Mouse (Mus musculus) hindbrain, embryonic 16.5 days (tissue): ENCODE results near the gene Cntn5. TPM values are rescaled to one million over a fixed set of nuclear protein-coding genes. Genes with fewer than 3 reads are reported as not detected.

Source experiments
- ATAC-seq: fragments of 200-750 bp; cut with Nextera tagmentation; 2 replicates; pipeline ENCODE4 v1.8.0; 2017; ENCODE audit warnings: moderate TSS enrichment, moderate library complexity
- H3K27ac ChIP-seq: fragments of 300-500 bp; sonication (generic); 2 replicates; pipeline ENCODE4 v1.5.1; 2014; ENCODE audit warnings: low read depth, mild to moderate bottlenecking, control low read depth, low read length, moderate library complexity
- H3K27me3 ChIP-seq: fragments of 300-500 bp; sonication (generic); replicated peaks from 2 replicates; pipeline ENCODE4 v1.6.1; 2014; ENCODE audit warnings: low read length; ENCODE audit not compliant: control insufficient read depth, insufficient read depth
- H3K36me3 ChIP-seq: fragments of 300-500 bp; sonication (generic); 2 replicates; pipeline ENCODE4 v1.6.1; 2014; ENCODE audit warnings: mild to moderate bottlenecking, low read length, moderate library complexity, mixed read lengths; ENCODE audit not compliant: control insufficient read depth, insufficient read depth
- H3K4me1 ChIP-seq: fragments of 300-500 bp; sonication (generic); 2 replicates; pipeline ENCODE4 v1.6.1; 2014; ENCODE audit warnings: low read depth, low read length; ENCODE audit not compliant: control insufficient read depth, insufficient read depth
- H3K4me2 ChIP-seq: fragments of 300-500 bp; sonication (generic); 2 replicates; pipeline ENCODE4 v1.6.1; 2014; ENCODE audit warnings: mild to moderate bottlenecking, low read length, control low read depth, moderate library complexity
- H3K4me3 ChIP-seq: fragments of 300-500 bp; sonication (generic); 2 replicates; pipeline ENCODE4 v1.5.1; 2014; ENCODE audit warnings: mild to moderate bottlenecking, low read length, control low read depth, moderate library complexity
- H3K9ac ChIP-seq: fragments of 300-500 bp; sonication (generic); 2 replicates; pipeline ENCODE4 v1.6.1; 2014; ENCODE audit warnings: low read depth, mild to moderate bottlenecking, control low read depth, low read length, moderate library complexity
- H3K9me3 ChIP-seq: fragments of 300-500 bp; sonication (generic); 2 replicates; pipeline ENCODE4 v1.6.1; 2014; ENCODE audit warnings: mild to moderate bottlenecking, low read length, moderate library complexity; ENCODE audit not compliant: control insufficient read depth
- WGBS: fragments of 180-500 bp; shearing (Covaris S2); extraction: QIAGEN DNeasy Blood & Tissue Kit; methylation state at CpG from one replicate; pipeline ENCODE4 v1.1.7; 2014; 5-methylcytosine and 5-hydroxymethylcytosine counted together
- polyA plus RNA-seq: library from polyadenylated mRNA; unstranded; fragments of >200 nt; fragmentation: Nextera tagmentation; extraction: Ambion mirVana; gene quantifications from 2 replicates; pipeline ENCODE4 v1.2.1, GENCODE M21; 2015

The Cntn5 gene
- 18.8 and 20.4 TPM in 2 replicates for polyA plus RNA-seq

- Histone ChIP-seq H3K27ac (peak within 1 kb of the TSS; percentile 77), H3K4me3 (peak within 1 kb of the TSS; percentile 58), H3K27me3 (no peaks in the 10 kb centered on the region), H3K9me3 (no peaks in the 10 kb centered on the region), H3K4me2 (peak within 1 kb of the TSS; percentile 74), H3K9ac (peak within 1 kb of the TSS; percentile 73), H3K36me3 (no peaks in the 10 kb centered on the region), H3K4me1 (peaks cover 11% of the 10 kb centered on the region)
- 2% methylated on average over 28 of the region's 28 CpGs for WGBS
- ATAC-seq, result peak; percentile 94
Measured at GRCm38 (mm10) chr9:10904616-10905363, at the start of gene Cntn5. Cntn5 (minus strand) TSS chr9:10904775.

- Histone ChIP-seq H3K9ac (no peak overlapping the region), H3K4me2 (no peak overlapping the region), H3K27ac (no peak overlapping the region), H3K9me3 (no peaks in the 10 kb centered on the region), H3K36me3 (no peaks in the 10 kb centered on the region), H3K27me3 (no peaks in the 10 kb centered on the region), H3K4me3 (no peak overlapping the region), H3K4me1 (no peaks in the 10 kb centered on the region)
- no peak for ATAC-seq
Measured at GRCm38 (mm10) chr9:10950470-10950869, 45.9 kb upstream of the Cntn5 start.

GRCm38 (mm10) chr9:10909573-10909972 lies 5.0 kb upstream of the Cntn5 start:
- Histone ChIP-seq H3K9ac (no peak overlapping the region), H3K4me3 (no peak overlapping the region), H3K27me3 (no peaks in the 10 kb centered on the region), H3K36me3 (no peaks in the 10 kb centered on the region), H3K9me3 (no peaks in the 10 kb centered on the region), H3K27ac (no peak overlapping the region), H3K4me1 (peaks cover 11% of the 10 kb centered on the region), H3K4me2 (no peak overlapping the region)
- 12% methylated on average over 5 of the region's 5 CpGs for whole genome bisulfite sequencing
- ATAC-seq, result peak; percentile 43; the same call in 1 of the 2 replicates

GRCm38 (mm10) chr9:10905696-10906095 lies 1.1 kb upstream of the Cntn5 start:
- no peaks in the 10 kb centered on the region for H3K9me3 ChIP-seq
- peak overlapping the region; percentile 61; the same call in 1 of the 2 replicates for H3K27ac ChIP-seq
- H3K4me2 ChIP-seq, result peak overlapping the region; percentile 36
- H3K4me3 ChIP-seq, result no peak overlapping the region; the same call in 1 of the 2 replicates
- 50% methylated on average over 9 of the region's 9 CpGs for WGBS
- no peaks in the 10 kb centered on the region for H3K27me3 ChIP-seq
- no peaks in the 10 kb centered on the region for H3K36me3 ChIP-seq
- peak overlapping the region; percentile 0; the same call in 1 of the 2 replicates for H3K9ac ChIP-seq
- peaks cover 11% of the 10 kb centered on the region for H3K4me1 ChIP-seq
- peak; percentile 34; the same call in 1 of the 2 replicates for ATAC-seq

- Histone ChIP-seq H3K36me3 (no peaks in the 10 kb centered on the region), H3K4me2 (no peak overlapping the region), H3K27ac (no peak overlapping the region), H3K4me1 (no peaks in the 10 kb centered on the region), H3K4me3 (no peak overlapping the region), H3K9me3 (no peaks in the 10 kb centered on the region), H3K27me3 (no peaks in the 10 kb centered on the region), H3K9ac (no peak overlapping the region)
- WGBS, result 57% methylated on average over 1 of the region's 1 CpGs
- ATAC-seq, result no peak
Measured at GRCm38 (mm10) chr9:10879758-10880157, 24.8 kb downstream of the Cntn5 start.

GRCm38 (mm10) chr9:10873881-10874280 lies 30.7 kb downstream of the Cntn5 start:
- H3K9ac ChIP-seq, result no peak overlapping the region
- no peaks in the 10 kb centered on the region for H3K36me3 ChIP-seq
- no peaks in the 10 kb centered on the region for H3K9me3 ChIP-seq
- H3K27me3 ChIP-seq, result no peaks in the 10 kb centered on the region
- H3K4me1 ChIP-seq, result no peaks in the 10 kb centered on the region
- H3K4me3 ChIP-seq, result no peak overlapping the region
- no peak overlapping the region for H3K27ac ChIP-seq
- ATAC-seq, result no peak
- 80% methylated on average over 3 of the region's 3 CpGs for WGBS
- no peak overlapping the region for H3K4me2 ChIP-seq

- H3K27me3 ChIP-seq, result no peaks in the 10 kb centered on the region
- no peak overlapping the region for H3K4me2 ChIP-seq
- no peaks in the 10 kb centered on the region for H3K4me1 ChIP-seq
- WGBS, result 69% methylated on average over 3 of the region's 3 CpGs
- H3K9ac ChIP-seq, result no peak overlapping the region
- H3K4me3 ChIP-seq, result no peak overlapping the region
- H3K27ac ChIP-seq, result no peak overlapping the region
- no peaks in the 10 kb centered on the region for H3K9me3 ChIP-seq
- H3K36me3 ChIP-seq, result no peaks in the 10 kb centered on the region
- ATAC-seq, result peak; percentile 54
Measured at GRCm38 (mm10) chr9:10856204-10856892, 48.2 kb downstream of the Cntn5 start.

GRCm38 (mm10) chr9:10816711-10817110 lies 87.9 kb downstream of the Cntn5 start:
- no peak overlapping the region for H3K4me2 ChIP-seq
- no peaks in the 10 kb centered on the region for H3K4me1 ChIP-seq
- no peak overlapping the region for H3K27ac ChIP-seq
- no peaks in the 10 kb centered on the region for H3K36me3 ChIP-seq
- H3K9ac ChIP-seq, result no peak overlapping the region
- H3K4me3 ChIP-seq, result no peak overlapping the region
- H3K9me3 ChIP-seq, result no peaks in the 10 kb centered on the region
- no peaks in the 10 kb centered on the region for H3K27me3 ChIP-seq
- no peak for ATAC-seq
- 89% methylated on average over 1 of the region's 1 CpGs for WGBS

GRCm38 (mm10) chr9:10797158-10797557 lies 107.4 kb downstream of the Cntn5 start:
- Histone ChIP-seq H3K4me2 (no peak overlapping the region), H3K4me1 (no peaks in the 10 kb centered on the region), H3K9me3 (no peaks in the 10 kb centered on the region), H3K9ac (no peak overlapping the region), H3K27me3 (no peaks in the 10 kb centered on the region), H3K27ac (no peak overlapping the region), H3K36me3 (no peaks in the 10 kb centered on the region), H3K4me3 (no peak overlapping the region)
- 72% methylated on average over 1 of the region's 1 CpGs for WGBS
- ATAC-seq, result peak; percentile 60
